Mouse (Mus musculus) embryonic fibroblast, embryonic 13.5 days (primary cell): ENCODE data around the gene Acta2.

Experiments
- CTCF ChIP-seq: IDR thresholded peaks from 2 replicates; pipeline ENCODE4 v1.5.1; 2011; ENCODE audit warnings: mild to moderate bottlenecking, control low read depth, low read length, moderate library complexity, borderline replicate concordance; ENCODE audit not compliant: insufficient read depth
- POLR2A ChIP-seq: IDR thresholded peaks from 2 replicates; pipeline ENCODE4 v1.6.1; 2011; ENCODE audit warnings: low read depth, mild to moderate bottlenecking, control low read depth, low read length, moderate library complexity

- TF ChIP-seq CTCF (no peak), POLR2A (0 out of 2 replicates have a peak, but pooled peaks have one; percentile 30)
Measured at GRCm38 (mm10) chr19:34250621-34251020, 4.8 kb downstream of the Acta2 start.
